Mouse (Mus musculus) lung, postnatal 0 days (tissue): ENCODE results near the gene Tead1.

Experiments used
- CTCF ChIP-seq: IDR thresholded peaks from 2 replicates; pipeline ENCODE4 v1.5.1; 2016; ENCODE audit warnings: antibody characterized with exemption, mild to moderate bottlenecking
- EP300 ChIP-seq: IDR thresholded peaks from 2 replicates; pipeline ENCODE4 v1.6.1; 2016; ENCODE audit warnings: antibody characterized with exemption, mild to moderate bottlenecking, control low read depth

GRCm38 (mm10) chr7:112801706-112802105 is 122.6 kb downstream of the Tead1 start:
- no peak for TF ChIP-seq CTCF
- no peak for TF ChIP-seq EP300
